Mouse (Mus musculus) liver, postnatal 0 days (tissue): ENCODE measurements at regions not wholly inside any gene's neighbourhood (a gene's known extent, or its start where the extent isn't known, plus 50 kb on each side); places are given as distances from the start of the nearest gene placed in this dataset.
A peak's percentile ranks its signal among the peaks of the same experiment; 100 is the strongest.

Experiments used
- ATAC-seq: fragments of 200-750 bp; cut with Nextera tagmentation; 2 replicates; pipeline ENCODE4 v1.8.0; 2017; ENCODE audit warnings: mild to moderate bottlenecking, moderate library complexity
- DNase-seq: peaks from one replicate; pipeline ENCODE4 v3.0.0-alpha.2; 2016
- H3K27ac ChIP-seq: fragments of 300-500 bp; sonication (generic); 2 replicates; pipeline ENCODE4 v1.5.1; 2014; ENCODE audit warnings: antibody characterized with exemption, moderate library complexity, mild to moderate bottlenecking, low read depth
- H3K27me3 ChIP-seq: fragments of 300-500 bp; sonication (generic); 2 replicates; pipeline ENCODE4 v1.6.1; 2014; ENCODE audit warnings: low read length, control low read depth, mixed read lengths; ENCODE audit not compliant: insufficient read depth
- H3K36me3 ChIP-seq: fragments of 300-500 bp; sonication (generic); replicated peaks from 2 replicates; pipeline ENCODE4 v1.6.1; 2014; ENCODE audit warnings: mild to moderate bottlenecking, control low read depth, low read length, moderate library complexity, mixed read lengths; ENCODE audit not compliant: insufficient read depth
- H3K4me1 ChIP-seq: fragments of 300-500 bp; sonication (generic); 2 replicates; pipeline ENCODE4 v1.6.1; 2014; ENCODE audit warnings: antibody characterized with exemption, mild to moderate bottlenecking, control low read depth; ENCODE audit not compliant: insufficient read depth
- H3K4me2 ChIP-seq: fragments of 300-500 bp; sonication (generic); 2 replicates; pipeline ENCODE4 v1.6.1; 2014; ENCODE audit warnings: low read depth, mild to moderate bottlenecking, low read length, moderate library complexity, mixed read lengths
- H3K4me3 ChIP-seq: fragments of 300-500 bp; sonication (generic); 2 replicates; pipeline ENCODE4 v1.5.1; 2014; ENCODE audit warnings: low read depth, low read length
- H3K9ac ChIP-seq: fragments of 300-500 bp; sonication (generic); replicated peaks from 2 replicates; pipeline ENCODE4 v1.6.1; 2014; ENCODE audit warnings: mild to moderate bottlenecking, moderate library complexity
- H3K9me3 ChIP-seq: fragments of 300-500 bp; sonication (generic); 2 replicates; pipeline ENCODE4 v1.6.1; 2016; ENCODE audit warnings: mild to moderate bottlenecking, control low read depth, low read length, mixed read lengths
- CTCF ChIP-seq: sonication (generic); IDR thresholded peaks from 2 replicates; pipeline ENCODE4 v1.5.1; 2016; ENCODE audit warnings: antibody characterized with exemption, low read depth
- EP300 ChIP-seq: IDR thresholded peaks from 2 replicates; pipeline ENCODE4 v1.6.1; 2016; ENCODE audit warnings: antibody characterized with exemption, low read depth, mild to moderate bottlenecking
- WGBS: fragments of 180-500 bp; shearing (Covaris S2); extraction: QIAGEN DNeasy Blood & Tissue Kit; methylation state at CpG from one replicate; pipeline ENCODE4 v1.1.7; 2014; ENCODE audit not compliant: insufficient replicate concordance; 5-methylcytosine and 5-hydroxymethylcytosine counted together

DNA sequence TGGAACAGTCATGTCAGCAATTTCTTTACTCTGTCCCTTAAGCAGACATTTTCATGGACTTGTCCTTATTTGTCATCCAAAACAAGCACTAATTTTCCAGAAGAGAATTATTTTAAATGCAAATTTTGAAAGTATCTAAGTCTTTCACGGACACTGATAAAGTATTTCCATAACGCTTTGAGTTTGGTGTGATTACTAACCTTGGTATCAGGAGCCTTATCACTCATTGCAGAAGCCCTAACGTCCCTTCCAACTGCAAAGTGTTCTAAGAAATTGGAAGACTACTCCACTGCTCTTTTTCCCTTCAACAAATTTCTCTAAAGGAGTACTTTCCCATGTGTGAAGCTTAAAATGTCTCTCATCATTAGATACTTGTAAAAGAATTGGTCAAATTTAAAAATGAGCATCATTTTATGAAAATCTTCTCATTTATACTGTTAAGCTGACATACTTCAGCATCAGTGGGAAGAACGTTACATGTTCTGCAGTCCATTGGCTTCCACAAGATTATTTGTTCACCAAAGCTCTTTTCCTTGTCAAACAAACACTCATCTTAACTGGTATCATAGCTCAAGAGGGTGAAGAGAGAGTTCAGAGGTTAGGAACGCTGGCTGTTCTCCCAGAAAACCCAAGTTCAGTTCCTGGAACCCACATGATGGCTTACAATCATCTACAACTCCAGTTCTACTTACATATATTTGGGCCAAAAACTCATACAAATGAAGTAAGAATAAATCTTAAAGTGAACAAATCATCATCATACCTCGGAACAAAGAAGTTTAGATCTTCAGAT, 263.6 kb upstream of the Mad2l1 start:
- no peak for TF ChIP-seq CTCF
- peak; percentile 74 for TF ChIP-seq EP300
- no peak overlapping the region for H3K4me3 ChIP-seq
- DNase-seq, result no peak
- peak; percentile 35; the same call in 1 of the 2 replicates for ATAC-seq
- H3K9ac ChIP-seq, result no peak overlapping the region
- H3K36me3 ChIP-seq, result no peaks in the 10 kb centered on the region
- peak overlapping the region; percentile 2; the same call in 1 of the 2 replicates for H3K4me2 ChIP-seq
- no peaks in the 10 kb centered on the region for H3K9me3 ChIP-seq
- no peaks in the 10 kb centered on the region; the same call in 1 of the 2 replicates for H3K4me1 ChIP-seq
- 43% methylated on average over 6 of the region's 6 CpGs for WGBS
- 0 out of 2 replicates have a peak overlapping the region, but pooled peaks have one; percentile 13 for H3K27ac ChIP-seq
- no peaks in the 10 kb centered on the region for H3K27me3 ChIP-seq

DNA sequence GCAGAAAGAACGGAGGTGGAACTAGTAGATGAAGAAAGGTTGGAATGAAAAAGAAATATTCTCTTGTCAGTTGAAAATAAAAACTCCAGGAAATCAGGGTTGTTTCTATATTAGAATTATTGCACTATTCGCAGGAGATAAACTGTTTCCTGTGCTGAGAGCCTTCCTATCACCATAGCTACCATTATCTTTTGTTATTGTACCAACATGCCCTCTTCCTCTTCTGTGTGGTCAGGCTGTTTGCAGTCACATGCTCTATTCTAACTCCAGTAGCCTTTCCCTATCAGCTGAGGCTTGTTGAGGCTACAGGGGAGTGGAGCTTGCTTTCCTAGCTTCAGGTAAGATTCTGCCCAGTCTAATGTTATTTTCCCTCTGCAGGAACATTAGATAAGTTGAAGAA, 263.0 kb upstream of the Mad2l1 start:
- TF ChIP-seq CTCF (no peak), EP300 (peak; percentile 39)
- H3K4me2 ChIP-seq, result peak overlapping the region; percentile 1; the same call in 1 of the 2 replicates
- DNase-seq, result no peak
- 0 out of 2 replicates have a peak overlapping the region, but pooled peaks have one; percentile 13 for H3K27ac ChIP-seq
- no peak overlapping the region for H3K9ac ChIP-seq
- H3K4me1 ChIP-seq, result no peaks in the 10 kb centered on the region; the same call in 1 of the 2 replicates
- H3K4me3 ChIP-seq, result no peak overlapping the region
- ATAC-seq, result peak; percentile 70
- WGBS, result 35% methylated on average over 2 of the region's 2 CpGs
- no peaks in the 10 kb centered on the region for H3K9me3 ChIP-seq
- no peaks in the 10 kb centered on the region for H3K27me3 ChIP-seq
- no peaks in the 10 kb centered on the region for H3K36me3 ChIP-seq

DNA sequence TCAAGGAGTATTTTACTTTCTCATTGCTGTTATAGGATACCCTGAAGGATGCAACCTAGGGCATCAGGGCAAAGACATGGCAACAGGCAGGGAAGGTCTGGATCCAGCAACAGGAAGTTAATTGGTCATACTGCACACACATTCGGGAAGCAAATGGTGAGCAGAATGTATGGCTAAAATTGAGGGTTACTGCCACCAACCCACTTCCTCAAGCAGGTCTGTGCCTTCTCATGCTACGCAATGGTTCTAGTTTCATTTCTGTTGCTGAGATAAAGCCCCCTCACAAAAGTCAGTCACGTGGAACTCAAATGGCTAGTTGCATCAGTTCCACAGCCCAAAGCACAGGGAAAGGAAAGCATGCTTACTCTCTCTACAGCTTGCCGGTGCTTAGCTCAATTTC, 260.5 kb upstream of the Mad2l1 start:
- H3K4me1 ChIP-seq, result no peaks in the 10 kb centered on the region; the same call in 1 of the 2 replicates
- H3K4me3 ChIP-seq, result no peak overlapping the region
- TF ChIP-seq EP300 (no peak), CTCF (no peak)
- no peak overlapping the region for H3K9ac ChIP-seq
- H3K36me3 ChIP-seq, result no peaks in the 10 kb centered on the region
- no peak overlapping the region for H3K4me2 ChIP-seq
- H3K27me3 ChIP-seq, result no peaks in the 10 kb centered on the region
- DNase-seq (no peak), ATAC-seq (no peak)
- H3K9me3 ChIP-seq, result no peaks in the 10 kb centered on the region
- no peak overlapping the region for H3K27ac ChIP-seq
- WGBS, result 55% methylated on average over 4 of the region's 4 CpGs

DNA sequence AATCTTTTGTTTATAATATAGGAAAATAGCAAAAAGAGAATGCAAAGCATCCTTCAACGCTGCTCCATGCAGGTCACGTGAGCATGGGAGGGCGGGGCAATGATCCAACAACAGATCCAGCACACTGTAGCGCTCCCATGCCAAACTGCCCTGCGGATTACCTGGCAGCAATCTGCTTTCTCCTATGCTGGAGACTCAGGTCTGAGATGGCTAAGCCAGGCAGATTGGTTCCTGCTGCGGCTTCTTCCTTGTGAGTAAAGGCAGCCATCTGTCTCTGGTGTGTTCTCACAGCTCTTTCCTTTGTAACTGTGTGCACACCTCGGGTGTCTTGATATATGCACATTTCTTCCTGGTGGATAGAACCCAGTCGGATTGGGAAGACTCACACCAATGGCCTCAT, 254.5 kb upstream of the Mad2l1 start:
- TF ChIP-seq EP300 (no peak), CTCF (no peak)
- H3K27me3 ChIP-seq, result no peaks in the 10 kb centered on the region
- no peak overlapping the region for H3K4me3 ChIP-seq
- H3K9me3 ChIP-seq, result no peaks in the 10 kb centered on the region
- no peaks in the 10 kb centered on the region for H3K36me3 ChIP-seq
- DNase-seq (no peak), ATAC-seq (no peak)
- H3K4me1 ChIP-seq, result no peaks in the 10 kb centered on the region
- no peak overlapping the region for H3K27ac ChIP-seq
- H3K9ac ChIP-seq, result no peak overlapping the region
- 82% methylated on average over 8 of the region's 8 CpGs for WGBS
- no peak overlapping the region for H3K4me2 ChIP-seq

DNA sequence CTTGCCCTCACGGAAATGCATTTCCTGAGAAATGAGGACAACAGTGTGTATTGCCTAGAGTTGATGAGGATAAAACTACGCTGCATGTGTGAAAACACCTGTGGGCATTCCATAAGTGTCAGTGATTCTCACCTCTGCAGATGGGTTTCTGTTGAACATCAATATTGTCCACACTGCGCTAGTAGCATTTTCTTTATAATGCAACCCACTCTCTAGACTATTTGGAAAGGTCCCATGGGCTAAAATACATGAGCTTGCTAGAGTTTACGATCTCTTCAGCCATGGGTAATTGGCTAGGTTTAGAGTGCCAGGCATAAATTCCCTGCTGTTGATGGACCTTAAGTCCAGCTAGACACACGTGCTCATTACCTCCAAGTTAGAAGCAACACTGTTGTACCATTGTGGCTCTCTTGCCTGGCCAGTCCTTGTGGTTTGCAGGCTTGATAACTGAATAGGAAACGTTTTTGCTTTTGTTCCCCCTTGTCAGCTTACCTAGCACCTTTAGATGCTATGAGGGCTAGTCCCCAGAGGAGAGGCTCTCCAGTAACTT, 252.5 kb upstream of the Mad2l1 start:
- no peak overlapping the region for H3K4me2 ChIP-seq
- H3K36me3 ChIP-seq, result no peaks in the 10 kb centered on the region
- H3K27ac ChIP-seq, result no peak overlapping the region
- no peaks in the 10 kb centered on the region for H3K9me3 ChIP-seq
- no peak overlapping the region for H3K4me3 ChIP-seq
- DNase-seq (no peak), ATAC-seq (no peak)
- WGBS, result 69% methylated on average over 6 of the region's 6 CpGs
- TF ChIP-seq EP300, result no peak
- TF ChIP-seq CTCF, result no peak
- H3K27me3 ChIP-seq, result no peaks in the 10 kb centered on the region
- H3K4me1 ChIP-seq, result no peaks in the 10 kb centered on the region
- no peak overlapping the region for H3K9ac ChIP-seq

DNA sequence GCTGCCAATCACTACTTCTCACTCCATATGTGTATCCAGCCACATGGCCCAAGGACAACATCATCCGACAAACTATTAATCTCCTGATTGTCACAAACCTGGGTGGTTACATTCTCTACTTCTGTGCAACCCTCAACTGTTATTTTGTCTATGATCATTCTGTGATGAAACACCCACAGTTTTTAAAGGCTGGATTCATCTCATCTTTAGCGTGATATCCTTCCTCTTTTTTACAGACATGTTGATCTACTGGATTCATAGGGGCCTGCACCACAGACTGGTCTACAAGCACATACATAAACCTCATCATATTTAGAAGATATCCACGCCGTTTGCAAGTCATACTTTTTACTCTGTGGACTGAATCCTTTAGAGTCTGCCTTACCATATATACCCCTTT, 251.7 kb upstream of the Mad2l1 start:
- ATAC-seq, result no peak
- H3K9ac ChIP-seq, result no peak overlapping the region
- no peak overlapping the region for H3K4me3 ChIP-seq
- H3K27ac ChIP-seq, result no peak overlapping the region
- 67% methylated on average over 4 of the region's 4 CpGs for WGBS
- DNase-seq, result no peak
- no peaks in the 10 kb centered on the region for H3K27me3 ChIP-seq
- TF ChIP-seq EP300, result no peak
- TF ChIP-seq CTCF, result no peak
- no peaks in the 10 kb centered on the region for H3K36me3 ChIP-seq
- no peaks in the 10 kb centered on the region for H3K9me3 ChIP-seq
- no peak overlapping the region for H3K4me2 ChIP-seq
- H3K4me1 ChIP-seq, result no peaks in the 10 kb centered on the region
